Mouse (Mus musculus): ENCODE data around the gene Il17rd.

Il17rd gene

DNA sequence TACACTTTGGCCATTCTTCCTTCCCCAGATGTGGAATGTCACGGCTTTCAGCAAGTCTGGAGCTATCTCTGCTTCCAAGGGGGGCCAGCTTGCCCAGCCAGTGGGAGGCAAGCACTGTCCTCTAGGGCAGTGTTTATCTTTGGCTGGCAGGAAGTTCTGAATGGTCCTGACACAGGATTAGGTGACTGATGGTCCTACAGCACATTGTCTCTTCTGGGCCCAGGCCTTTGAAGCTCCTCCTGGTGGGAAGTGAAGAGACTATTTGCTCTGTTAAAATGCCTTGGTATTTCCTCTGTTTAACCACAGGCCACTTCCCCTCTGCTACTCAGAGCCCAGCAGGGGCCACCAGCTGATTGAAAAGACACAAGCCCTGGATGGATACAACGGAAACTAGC, 6.2 kb downstream of the Il17rd start:
- DNase-seq (ENCODE audit: low spot score) = no peak

DNA sequence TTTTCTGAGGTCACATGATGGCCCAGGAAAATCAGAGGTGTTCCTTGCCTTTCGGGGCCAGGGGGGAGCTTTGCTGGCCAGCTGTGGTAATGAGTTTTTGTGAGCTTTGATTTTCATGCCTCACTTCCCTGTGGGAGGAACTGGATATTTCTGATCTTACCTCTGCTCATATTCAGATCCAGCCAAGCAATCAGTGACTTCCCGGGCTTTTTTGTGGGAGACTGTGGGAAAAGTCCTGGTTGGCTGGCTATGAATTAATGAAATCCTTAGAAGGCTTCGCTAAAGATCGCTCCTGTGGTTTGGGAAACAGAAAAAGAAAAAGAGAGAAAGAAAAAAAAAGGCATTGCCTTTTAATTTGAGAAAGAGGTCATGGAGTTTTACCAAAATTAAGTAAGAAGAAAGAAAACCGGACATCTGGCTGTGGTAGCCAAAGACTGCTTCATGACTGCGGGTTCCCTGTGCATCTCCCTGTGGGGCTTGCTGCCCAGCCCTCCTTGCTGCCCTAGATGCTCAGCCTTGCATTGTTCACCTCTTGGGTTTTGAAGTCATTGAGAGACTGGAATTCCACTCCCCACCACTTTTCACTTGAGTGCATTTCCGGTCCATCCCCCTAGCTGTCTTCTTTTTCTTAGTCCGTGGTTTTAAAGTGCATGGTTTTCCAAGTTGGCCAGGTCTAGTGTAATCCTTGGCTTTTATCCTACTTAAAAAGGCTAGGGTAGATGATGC, 9.7 kb downstream of the Il17rd start:
- DNase-seq (ENCODE audit: low spot score) = no peak

DNA sequence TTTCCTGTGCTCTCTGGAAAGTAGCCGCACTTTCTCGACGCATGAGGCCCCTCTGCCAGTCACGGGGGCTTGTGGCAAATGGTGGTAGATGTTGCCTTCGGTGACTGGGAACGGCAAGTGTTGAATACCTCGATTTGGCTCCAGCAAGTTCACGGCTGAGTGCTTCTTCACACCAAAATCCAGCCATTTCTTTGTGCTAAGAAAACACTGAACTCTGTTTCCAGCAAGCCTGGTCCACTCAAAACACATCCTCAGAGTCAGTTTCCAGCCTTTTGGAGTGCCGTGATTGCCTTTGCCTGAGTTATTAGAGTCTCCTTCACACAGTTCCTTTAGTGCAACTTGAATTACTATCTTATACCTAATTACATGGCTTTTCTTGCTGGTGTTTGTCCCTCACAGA, 11.3 kb downstream of the Il17rd start:
- no peak for DNase-seq (ENCODE audit: low spot score)

DNA sequence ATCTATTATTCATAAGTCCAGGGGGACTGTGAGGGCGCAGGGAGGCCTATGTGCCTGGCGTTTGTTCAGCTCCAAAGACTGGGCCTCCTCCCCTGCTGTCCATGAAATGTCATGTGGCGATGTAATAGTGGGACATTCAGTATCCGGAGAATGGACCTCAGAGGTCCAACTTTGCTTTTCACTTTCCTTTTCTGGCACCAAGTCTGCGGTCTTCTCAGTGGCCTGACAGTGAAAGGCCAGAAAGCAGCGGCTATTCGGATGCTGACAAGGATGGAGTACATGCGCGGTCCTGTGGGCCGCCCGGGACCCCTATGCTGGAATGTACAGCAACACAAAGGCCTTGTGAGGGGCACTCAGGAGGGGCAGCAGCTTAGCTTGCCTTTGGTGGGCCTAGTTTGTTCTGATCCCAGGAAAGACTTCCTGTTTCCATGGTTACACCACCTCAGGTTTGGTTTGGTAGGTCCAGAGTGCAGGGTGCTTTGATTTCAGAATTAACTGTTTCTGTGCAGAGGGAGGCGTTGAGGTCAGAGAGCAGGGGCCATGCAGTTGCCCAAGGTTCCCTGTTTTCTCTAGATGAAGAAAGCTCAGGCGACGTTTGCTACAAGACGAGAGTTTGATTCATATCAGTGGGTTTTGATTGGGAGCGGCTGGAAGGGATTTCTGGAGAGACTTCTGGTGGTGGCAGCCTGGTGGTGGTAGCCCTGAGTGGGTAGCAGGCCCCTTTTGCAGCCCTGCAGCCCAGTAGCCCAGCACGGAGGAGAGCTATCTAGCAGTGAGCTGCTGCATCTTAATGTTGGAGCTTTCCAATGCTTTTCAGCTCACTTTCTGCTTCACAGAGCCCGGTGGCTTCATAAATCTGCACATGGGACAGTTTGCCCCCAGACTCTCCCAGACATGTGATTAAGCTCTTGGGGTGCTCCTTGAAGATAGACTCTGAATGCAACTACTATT, 12.1 kb downstream of the Il17rd start:
- no peak for DNase-seq (ENCODE audit: low spot score)

DNA sequence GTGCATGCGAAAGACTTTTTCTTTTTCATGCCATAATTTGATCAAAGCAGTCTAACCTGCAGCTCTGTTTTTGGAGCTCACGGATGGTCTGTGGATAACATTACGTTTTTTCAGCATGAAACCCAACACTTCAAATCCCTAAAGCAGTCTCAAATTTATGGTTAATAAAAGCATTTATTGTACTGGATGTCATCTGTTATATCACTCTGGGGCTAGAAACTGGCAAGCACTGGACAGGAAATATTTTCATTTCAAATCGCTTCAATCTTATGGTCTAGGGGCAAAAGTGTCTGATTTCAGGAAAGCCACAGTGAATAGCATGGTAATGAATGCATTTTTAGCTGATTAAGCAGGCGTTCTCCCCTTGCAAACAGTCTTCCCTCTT, 12.8 kb downstream of the Il17rd start:
- no peak for DNase-seq (ENCODE audit: low spot score)

DNA sequence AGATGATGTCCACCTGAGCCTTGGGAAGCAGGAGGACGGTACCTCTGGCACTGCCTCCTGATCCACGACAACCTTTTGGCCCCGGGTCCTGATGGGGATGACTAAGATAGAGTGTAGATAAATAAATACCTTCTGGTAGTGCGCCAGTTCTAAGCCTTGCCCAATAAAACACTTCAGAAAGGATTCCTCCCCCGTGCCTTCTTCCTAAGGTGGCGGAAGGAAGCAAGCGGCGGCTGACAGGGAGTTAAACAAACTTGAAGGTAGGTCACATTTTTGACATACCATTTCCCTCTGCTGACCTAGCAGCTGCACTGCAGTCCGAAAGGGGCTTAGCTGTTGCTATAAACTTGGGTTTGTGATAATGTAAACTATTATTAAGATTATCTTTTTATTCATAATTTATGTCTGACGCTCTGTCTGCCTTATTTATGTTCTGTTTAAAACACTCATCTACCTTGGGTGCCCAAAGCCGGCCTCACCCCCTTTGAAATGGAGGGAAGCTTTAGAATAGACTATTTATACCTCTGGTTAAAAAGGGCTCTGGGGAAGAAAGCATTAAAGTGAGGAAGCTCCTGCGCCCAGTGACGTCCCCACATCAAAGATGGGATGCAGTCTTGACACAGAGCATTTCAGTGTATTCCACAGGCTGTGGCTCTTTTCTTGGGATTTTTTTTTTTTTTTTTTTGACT, 19.9 kb downstream of the Il17rd start:
- no peak for DNase-seq (ENCODE audit: low spot score)

DNA sequence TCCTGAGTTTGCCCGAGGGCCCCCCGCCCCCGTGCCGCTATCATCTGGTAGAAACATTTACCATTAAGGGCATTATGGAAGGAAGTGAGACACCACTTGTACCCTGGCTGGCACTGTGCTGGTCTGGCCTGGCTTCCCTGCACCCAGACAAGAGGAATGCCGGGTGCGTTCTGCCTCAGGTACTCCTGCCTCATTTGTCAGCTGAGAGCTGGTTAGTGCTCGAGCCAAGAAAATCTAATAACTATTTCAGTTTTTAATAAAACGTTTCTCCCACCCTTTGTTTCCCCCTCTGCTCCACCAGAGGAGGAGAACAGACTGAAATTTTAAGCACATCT, 20.4 kb downstream of the Il17rd start:
- no peak for DNase-seq (ENCODE audit: low spot score)

DNA sequence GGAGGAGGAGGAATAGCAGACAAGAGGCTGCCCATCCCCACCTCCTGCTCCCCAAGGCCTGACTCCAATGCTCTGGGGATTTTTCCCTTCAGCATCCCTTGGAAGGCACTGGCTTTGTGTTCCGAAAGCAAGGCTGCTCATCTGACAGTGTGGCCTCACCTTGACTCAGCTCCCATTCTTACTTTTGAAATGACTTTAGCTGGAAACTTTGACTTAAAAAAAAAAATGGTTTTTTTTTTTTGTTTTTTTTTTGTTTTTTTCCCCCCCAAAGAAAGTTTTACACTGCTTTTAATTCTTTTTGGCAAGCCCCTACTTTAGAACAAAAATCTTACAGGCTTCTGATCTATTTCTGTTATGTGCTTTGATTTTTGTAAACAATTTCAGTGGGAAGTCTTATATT, 24.6 kb downstream of the Il17rd start:
- no peak for DNase-seq (ENCODE audit: low spot score)

DNA sequence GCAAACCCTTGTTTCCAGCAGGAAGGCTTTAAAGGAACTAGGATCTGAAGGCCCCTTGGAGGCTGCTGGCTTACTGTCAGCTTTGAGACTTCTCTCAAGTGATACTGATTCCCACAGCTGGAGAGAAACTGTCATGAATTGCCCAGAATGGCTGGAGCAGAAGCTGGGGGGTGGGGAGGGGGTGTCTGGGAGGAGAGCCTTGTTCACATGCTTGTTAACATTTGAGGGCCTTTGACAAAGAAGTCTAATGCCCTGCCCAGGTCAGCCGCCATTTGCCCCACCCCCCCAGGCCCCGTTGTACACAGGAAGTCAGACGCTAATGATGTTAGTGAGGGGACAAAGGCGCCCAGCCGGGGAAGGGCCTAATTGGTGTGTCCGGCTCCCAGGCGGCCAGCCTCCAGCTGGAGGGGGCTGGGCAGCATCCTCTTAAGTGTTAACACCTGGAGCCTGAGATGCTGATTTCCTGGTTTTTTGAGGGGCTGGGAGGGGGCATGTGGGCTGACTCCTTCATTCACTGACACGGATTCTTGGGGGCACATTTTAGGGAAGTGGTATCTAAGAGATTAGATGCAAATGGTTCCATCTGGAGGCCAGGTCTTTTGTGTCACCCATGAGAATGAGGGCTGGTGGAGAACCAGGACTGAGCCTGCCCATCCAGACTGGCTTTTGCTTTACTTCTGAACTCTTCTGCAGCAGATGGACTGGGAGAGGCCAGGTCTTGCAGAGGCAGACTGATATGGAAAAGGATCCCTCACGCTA, 27.6 kb downstream of the Il17rd start:
- DNase-seq (ENCODE audit: low spot score) = no peak

DNA sequence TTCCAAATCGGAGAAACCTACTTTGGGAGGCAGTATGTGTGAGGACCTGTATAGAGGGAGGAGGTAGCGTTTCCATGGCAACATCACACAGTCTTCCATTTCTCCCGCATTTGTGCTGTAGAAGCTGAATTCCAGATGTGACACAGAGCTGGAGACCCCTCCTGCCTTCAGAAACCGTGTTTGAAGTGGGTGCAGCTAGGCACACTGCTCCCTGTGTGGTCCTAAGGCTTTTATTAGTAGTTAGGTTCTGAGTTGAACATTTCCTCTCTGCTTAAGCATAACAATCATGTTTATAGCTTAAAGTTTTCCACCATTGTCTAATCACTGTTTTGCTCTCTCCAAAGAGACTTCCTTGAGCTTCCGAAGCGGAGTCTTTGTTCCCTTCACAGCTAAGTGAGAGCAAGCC, 29.1 kb downstream of the Il17rd start:
- no peak for DNase-seq (ENCODE audit: low spot score)

DNA sequence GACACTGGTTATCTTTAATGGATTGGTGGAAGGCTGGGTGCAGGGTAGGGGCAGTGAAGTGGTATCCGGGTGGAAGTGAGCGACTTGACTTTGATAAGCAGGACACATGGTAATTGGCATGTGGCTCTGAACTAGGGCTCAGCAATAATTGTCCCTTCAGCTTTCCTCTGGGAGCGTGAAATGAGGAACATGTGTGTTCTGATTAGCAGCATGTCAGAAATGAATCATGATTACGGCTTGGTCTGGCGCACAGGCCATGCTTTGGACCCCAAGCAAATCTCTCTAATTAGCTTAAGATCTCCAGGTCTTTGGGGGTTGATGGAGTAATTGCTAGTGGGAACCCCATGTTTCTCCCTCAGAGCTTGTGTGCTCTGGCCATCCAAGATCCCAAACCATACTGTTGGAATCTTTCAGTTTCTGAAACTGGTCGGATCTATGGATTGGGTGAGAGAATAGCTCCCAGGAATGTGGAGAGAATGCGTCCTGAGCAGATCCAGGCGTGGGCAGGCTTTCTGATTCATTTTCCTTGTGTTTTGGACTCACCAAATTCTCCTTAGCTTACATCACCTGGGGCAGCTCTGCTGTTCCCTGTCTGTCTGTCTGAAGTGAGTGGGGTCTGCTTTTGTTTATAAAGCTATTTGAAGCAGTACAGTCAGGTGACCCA, 30.8 kb downstream of the Il17rd start:
- no peak for DNase-seq (ENCODE audit: low spot score)

DNA sequence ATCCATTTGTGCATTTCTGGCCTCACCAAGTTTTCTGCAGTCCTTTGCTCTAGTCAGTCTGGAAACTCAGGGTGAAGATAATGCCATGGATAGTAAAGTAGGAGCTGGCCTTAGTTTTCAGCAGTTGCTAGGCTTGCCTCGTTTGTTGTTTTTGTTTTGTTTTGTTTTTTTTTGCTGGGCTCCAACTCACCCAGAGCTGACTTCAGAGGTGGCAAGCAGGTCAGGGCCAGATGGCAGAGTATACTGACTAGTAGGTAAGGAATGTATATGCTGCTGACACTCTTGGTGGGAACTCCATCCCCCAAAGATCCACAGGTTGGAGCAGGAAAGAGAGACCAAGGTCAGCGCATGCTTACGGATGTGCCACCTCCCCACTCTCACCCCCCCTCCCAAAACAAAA, 31.4 kb downstream of the Il17rd start:
- DNase-seq (ENCODE audit: low spot score) = no peak

DNA sequence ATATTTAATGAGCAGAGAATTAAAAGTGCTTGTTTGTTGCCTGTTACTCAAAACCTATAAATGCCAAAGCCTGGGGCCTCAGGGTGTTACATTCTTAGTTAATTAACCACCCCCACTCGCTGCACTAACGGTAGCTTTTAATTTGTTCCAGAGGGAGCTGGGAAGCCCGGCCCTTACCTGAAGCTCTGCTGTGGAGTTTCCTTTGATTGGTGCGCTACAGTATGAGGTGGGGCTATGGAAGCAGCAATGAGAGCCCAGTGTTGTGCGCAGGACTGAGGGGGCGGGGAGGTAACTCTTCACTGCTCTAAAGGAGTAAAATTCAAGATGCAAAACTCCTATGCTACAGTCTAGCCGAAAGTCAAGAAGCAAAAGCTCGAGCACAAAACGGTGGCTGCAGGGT, 32.0 kb downstream of the Il17rd start:
- no peak for DNase-seq (ENCODE audit: low spot score)

DNA sequence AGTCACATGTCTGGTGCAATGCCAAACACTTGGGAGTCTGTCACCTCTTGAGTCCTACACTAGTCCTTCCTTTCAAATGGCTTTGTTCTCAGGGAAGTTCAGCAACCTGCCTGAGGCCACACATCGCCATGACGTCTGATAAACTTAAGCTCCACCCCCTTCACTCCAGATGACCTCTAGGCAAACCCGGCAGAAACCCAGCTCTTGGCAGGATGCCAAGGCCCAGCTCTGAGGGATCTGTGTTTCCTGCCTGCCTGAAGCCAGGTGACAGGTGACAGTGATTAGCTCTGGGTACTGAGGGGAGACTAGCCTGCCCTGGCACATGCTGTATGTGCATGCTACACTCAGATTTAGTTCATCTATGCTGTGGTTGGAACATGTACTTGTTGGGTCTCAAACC, 33.2 kb downstream of the Il17rd start:
- peak; percentile 29 for DNase-seq (ENCODE audit: low spot score)

DNA sequence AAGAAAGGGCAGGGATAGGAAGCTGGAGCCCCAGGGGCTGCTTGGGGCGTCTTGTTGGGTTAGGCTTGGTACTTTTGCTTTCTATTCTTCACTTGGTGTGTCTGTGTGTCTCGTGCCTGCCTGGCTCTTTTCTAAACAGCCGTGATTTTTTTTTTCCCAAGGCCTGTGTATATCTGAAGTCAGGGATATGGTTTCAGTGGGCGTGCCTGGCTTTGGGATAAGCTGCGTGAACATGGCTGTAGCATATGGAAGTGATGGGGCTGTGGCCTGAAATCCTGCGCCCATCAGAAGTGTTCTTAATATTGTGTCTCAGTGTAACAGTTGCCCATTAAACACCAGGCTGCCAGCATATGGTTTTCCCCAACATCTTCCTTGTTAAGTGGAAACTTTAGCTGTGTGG, 36.3 kb downstream of the Il17rd start:
- DNase-seq (ENCODE audit: low spot score) = no peak

DNA sequence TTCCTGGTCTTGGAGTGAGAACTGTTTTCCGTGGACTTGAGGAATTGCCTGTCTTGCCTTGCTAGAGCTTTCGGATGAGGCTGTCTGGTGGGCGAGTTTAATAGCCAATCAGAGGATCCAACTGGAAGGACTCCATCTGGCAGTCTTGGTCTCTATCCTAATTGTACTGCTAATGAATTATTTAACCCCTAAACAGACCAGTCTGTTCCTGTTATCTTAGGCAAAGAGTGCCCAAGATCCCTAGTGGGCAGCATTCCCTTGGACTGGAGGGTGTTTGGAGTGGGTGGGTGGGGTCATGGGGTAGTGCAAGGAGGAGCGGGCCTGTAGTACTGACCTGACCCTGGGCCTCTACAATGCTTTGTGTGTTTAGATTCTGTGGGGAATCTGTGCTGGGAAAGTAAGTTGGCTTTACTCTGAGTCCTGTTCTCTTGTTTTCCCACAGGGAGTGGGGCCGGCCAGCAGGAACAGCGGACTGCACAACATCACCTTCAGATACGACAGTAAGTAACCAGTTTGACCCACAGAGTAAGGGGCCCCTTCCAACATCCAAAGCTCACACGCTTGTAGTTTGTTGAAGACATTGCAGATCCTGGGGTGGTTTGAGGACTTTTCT, 37.3 kb downstream of the Il17rd start:
- DNase-seq (ENCODE audit: low spot score) = no peak

DNA sequence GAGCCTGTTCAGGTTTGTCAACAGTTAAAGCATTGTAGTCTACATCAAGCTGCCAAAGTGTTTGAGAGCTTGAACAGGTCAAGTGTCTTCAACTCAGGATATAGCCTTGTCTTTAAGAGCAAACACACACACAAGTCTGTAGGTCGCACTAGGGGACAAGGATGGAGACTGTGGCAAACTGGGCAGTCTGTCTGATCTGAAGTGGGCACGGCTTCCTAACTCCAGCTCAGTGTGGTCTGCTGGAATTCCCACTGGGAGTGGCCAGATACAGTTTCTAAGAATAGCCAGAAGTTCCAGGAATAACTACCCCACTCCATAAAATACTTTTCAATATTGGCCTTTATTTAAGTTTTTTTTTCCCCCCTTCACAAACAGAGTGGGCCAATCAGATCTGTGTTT, 37.8 kb downstream of the Il17rd start:
- no peak for DNase-seq (ENCODE audit: low spot score)

DNA sequence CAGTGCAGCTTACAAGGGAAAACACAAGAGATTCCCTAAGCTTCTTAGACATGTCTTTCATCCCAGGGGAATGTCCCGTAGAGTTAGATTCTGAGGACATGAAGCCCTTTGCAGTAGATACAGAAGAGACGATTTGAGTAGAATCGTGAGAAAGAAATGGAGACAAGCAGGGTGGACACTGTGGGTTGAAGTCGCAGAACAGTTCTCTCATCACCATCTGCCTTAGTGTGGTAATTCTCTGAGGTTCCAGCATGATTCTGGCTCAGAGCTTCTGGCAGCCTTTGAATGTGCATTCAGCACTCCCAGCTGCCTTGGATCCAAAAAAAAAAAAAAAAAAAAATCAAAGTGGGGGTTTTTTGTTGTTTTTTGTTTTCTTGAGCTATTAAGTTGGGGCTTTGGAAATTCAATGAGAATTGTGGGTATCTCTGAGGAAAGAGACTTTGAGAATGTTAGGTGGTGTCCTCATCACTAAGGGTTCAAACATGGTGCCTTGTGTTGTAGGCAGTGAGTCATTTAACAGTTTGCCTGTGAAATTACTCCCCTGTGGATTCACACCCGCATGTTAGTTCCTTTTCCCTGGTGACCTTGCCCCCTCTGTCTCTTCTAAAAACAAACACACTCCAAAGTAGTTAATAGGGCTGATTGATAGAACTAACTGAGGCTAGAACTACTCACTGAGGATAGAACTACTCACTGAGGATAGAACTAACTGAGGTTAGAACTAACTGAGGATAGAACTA, 43.0 kb downstream of the Il17rd start:
- no peak for DNase-seq (ENCODE audit: low spot score)

DNA sequence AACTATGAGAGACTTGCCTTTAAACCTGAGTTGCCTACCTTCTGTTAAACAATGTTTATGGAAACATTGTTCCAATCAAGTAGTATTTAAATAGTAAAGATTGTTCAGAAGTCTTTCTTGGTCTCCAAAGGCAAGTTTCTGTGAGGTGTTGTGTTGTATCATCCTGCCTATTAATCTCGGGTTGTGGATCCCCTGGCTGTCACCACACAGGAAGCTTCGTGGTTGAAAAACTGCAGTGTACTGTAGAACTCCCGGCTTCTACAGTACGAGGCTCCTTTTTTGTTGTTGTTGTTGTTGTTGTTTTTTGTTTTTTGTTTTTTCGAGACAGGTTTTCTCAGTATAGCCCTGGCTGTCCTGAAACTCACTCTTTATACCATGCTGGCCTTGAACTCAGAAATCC, 46.7 kb downstream of the Il17rd start:
- no peak for DNase-seq (ENCODE audit: low spot score)

DNA sequence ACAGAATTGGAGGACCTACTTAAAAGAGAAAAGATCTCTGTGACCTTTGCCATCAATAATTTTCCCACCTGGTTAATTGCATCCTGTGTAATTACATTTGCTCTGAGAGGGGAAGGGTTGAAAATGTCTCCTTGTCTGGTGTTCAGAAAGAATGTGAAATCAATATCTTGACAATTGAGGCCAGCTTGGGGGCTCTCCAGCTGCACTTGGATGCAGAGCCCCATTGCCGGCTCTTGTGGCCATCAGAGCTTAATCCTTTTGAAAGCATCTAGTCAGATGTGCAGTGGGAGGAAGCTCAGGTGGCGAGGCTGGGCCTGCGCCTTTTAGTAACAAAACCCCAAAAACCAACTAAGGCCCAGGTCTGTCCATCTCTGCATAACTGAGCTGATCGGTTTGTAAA, 47.3 kb downstream of the Il17rd start:
- no peak for DNase-seq (ENCODE audit: low spot score)

DNA sequence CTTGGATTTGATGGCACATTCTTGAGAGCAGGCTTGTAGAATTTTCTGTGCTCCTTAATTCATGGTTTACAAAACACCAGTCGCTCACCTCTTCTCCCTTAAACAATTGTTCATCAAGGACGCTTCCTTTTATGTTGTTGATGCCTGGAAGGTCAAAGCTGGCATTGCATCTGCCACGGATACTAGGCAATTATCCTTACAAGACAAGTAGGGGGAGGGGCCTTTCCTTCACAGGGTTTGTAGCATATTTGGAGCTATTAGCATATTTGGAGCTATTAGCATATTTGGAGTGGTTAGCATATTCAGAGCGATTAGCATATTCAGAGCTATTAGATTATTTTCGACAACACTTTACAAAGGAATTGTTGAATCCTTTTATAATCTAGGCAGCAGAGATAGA, 55.5 kb downstream of the Il17rd start:
- no peak for DNase-seq (ENCODE audit: low spot score)

All from urinary bladder, postnatal 25 days (tissue).